Mouse (Mus musculus) kidney, postnatal 4 days (tissue): ENCODE measurements at regions not wholly inside any gene's neighbourhood (a gene's known extent, or its start where the extent isn't known, plus 50 kb on each side); places are given as distances from the start of the nearest gene placed in this dataset.
A peak's percentile ranks its signal among the peaks of the same experiment; 100 is the strongest.

Source experiments
- DNase-seq, 2 experiments: peaks; one replicate each; pipeline ENCODE4 v3.0.0; 2021; ENCODE audit warnings: mixed read lengths in 2 of 2

- DNase-seq = no peak
These were observed 1283.5 kb upstream of the Slc10a2 start for GRCm38 (mm10) chr8:6388651-6389050.

- DNase-seq = no peak
These were observed 1269.6 kb upstream of the Slc10a2 start for GRCm38 (mm10) chr8:6374712-6375111.

GRCm38 (mm10) chr8:6361403-6361942 is 1256.3 kb upstream of the Slc10a2 start:
- no peak for DNase-seq

GRCm38 (mm10) chr8:6357866-6358265 is 1252.7 kb upstream of the Slc10a2 start:
- no peak for DNase-seq

GRCm38 (mm10) chr8:6350460-6350859 is 1245.3 kb upstream of the Slc10a2 start:
- no peak for DNase-seq

GRCm38 (mm10) chr8:6350052-6350451 is 1244.9 kb upstream of the Slc10a2 start:
- no peak for DNase-seq

DNA sequence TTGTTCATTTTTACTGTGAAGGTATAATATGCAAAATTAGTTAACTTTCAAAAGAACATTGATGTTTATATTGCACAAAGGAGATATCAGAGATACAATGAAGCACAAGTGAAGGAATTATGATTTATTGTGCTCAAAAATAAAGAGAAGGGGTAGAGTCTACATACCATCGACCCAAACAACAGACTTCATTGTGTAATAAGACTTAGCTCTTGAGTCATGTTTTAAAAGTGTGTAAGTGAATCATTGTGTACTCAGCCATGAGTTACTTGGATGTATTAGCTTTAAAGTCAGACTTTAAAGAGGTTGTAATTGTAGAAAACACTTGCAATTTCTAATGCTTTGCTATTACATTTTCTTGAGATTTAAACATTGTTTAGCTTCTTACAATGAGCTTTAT is 1240.6 kb upstream of the Slc10a2 start:
- DNase-seq = no peak

GRCm38 (mm10) chr8:6340158-6340855 is 1235.2 kb upstream of the Slc10a2 start:
- DNase-seq = no peak

DNA sequence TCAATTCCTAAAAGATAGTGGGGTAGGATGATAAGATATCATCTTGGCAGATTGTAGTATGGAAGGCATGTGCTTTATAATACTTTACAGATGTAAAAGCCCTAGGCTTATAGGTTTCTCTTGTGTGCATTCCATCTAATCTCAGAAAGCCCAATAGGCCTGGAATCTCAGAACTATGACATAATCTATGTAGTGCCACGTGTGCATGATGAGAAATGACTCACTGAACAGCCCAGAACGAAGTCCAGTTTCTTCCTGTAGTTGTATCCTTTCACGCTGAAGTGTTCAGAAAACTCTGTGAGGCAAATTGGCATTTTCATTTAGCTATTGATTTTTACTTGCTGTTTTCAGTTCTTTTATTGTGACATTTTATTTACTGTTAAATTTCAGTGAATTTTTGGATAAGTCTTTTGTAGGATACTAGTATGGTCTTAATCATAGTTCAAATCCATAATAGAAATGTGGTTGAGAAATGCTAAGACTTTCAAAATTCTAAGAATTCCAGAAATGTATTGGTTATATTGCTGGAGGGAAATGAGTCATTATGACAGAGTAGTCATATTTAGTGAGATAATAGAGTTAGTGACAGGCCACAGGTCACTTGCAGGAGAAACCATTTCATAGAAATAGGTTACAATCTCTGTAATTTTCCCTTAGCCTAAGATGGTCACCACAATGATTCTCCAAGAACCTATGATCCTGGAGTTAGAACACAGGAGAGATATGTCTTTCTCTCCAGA is 1229.3 kb upstream of the Slc10a2 start:
- no peak for DNase-seq

- no peak for DNase-seq
These were observed 1216.2 kb upstream of the Slc10a2 start for GRCm38 (mm10) chr8:6321346-6321745.

DNA sequence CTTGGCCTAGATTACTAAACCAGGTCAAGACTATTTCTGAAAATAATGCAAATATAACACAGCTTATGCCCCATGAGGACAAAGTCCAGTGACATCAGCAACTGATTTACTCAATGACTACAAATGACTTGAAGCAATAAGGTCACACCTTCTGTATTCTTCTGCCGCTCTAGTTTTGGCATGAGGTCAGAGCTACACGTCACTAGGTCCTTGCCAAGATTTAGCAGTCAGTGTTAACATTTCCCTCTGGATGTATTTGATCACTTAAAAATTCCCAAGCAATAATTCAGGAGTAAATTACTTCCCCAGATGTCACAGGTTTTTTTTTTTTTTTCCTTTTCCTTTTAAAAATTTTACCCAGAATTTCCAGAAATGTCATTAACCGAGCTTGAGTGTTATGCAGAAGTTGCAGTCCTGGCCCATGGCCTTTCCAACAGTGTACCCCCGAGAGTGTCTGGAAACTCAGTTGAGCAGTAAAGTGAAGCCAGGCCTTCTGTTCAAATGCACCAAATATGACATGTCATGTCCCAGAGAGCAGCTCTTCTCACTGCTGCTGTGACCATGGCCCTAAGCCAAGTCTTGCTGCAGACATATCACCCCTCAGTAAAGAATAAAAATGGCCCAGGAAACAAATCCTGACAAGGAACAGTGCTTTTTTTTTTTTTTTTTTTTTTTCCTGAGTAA is 1210.2 kb upstream of the Slc10a2 start:
- peak in 1 of 2 experiments; percentile 1 for DNase-seq

DNA sequence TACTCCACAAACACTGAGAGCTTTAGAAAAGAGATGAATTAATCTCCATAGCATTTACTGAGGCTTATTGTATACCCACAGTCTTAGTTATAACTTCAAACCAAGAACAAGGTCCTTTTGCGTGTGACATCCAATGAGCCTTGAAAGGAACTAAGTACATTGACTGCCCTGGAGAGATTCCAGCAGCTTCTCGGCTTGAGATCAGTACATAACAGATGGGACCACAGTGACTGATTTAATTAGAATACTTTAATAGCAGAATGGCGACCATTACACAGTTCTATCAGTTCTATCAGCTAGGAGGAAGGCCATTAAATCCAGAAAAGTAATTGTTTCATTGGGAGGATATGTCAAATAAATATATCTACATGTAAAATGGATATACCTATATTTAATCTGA is 1183.7 kb upstream of the Slc10a2 start:
- DNase-seq = no peak

- DNase-seq = no peak
These were observed 1174.8 kb upstream of the Slc10a2 start for GRCm38 (mm10) chr8:6279903-6280302.
